Mouse (Mus musculus) heart, embryonic 13.5 days (tissue): ENCODE measurements around the gene Iqgap2. TPM values are rescaled to one million over a fixed set of nuclear protein-coding genes. Genes with fewer than 3 reads are reported as not detected.

Source experiments
- ATAC-seq: fragments of 200-750 bp; cut with Nextera tagmentation; 2 replicates; pipeline ENCODE4 v1.8.0; 2017; ENCODE audit warnings: moderate TSS enrichment; ENCODE audit not compliant: insufficient number of reproducible peaks, low FRiP score, low TSS enrichment; ENCODE audit errors: extremely low read depth
- H3K27ac ChIP-seq: fragments of 300-500 bp; sonication (generic); replicated peaks from 2 replicates; pipeline ENCODE4 v1.5.1; 2015; ENCODE audit warnings: moderate library complexity, mild to moderate bottlenecking, inconsistent platforms
- H3K27me3 ChIP-seq: fragments of 300-500 bp; sonication (generic); replicated peaks from 2 replicates; pipeline ENCODE4 v1.6.1; 2015; ENCODE audit warnings: mild to moderate bottlenecking, inconsistent platforms
- H3K36me3 ChIP-seq: fragments of 300-500 bp; sonication (generic); 2 replicates; pipeline ENCODE4 v1.6.1; 2015; ENCODE audit warnings: mild to moderate bottlenecking, inconsistent platforms
- H3K4me1 ChIP-seq: fragments of 300-500 bp; sonication (generic); 2 replicates; pipeline ENCODE4 v1.6.1; 2015; ENCODE audit warnings: inconsistent platforms
- H3K4me2 ChIP-seq: fragments of 300-500 bp; sonication (generic); 2 replicates; pipeline ENCODE4 v1.6.1; 2015; ENCODE audit warnings: inconsistent platforms, mild to moderate bottlenecking, moderate library complexity
- H3K4me3 ChIP-seq: fragments of 300-500 bp; sonication (generic); 2 replicates; pipeline ENCODE4 v1.5.1; 2015; ENCODE audit warnings: moderate library complexity, mild to moderate bottlenecking, inconsistent platforms
- H3K9ac ChIP-seq: fragments of 300-500 bp; sonication (generic); 2 replicates; pipeline ENCODE4 v1.6.1; 2015; ENCODE audit warnings: inconsistent platforms, mild to moderate bottlenecking, moderate library complexity
- H3K9me3 ChIP-seq: fragments of 300-500 bp; sonication (generic); 2 replicates; pipeline ENCODE4 v1.6.1; 2016; ENCODE audit warnings: inconsistent platforms
- WGBS: fragments of 180-500 bp; shearing (Covaris S2); methylation state at CpG from one replicate; pipeline ENCODE4 v1.1.7; 2015; ENCODE audit warnings: mixed read lengths; 5-methylcytosine and 5-hydroxymethylcytosine counted together
- polyA plus RNA-seq: library from polyadenylated mRNA; unstranded; fragments of >200 nt; fragmentation: Nextera tagmentation; extraction: Ambion mirVana; gene quantifications from 2 replicates; pipeline ENCODE4 v1.2.1, GENCODE M21; 2015

Gene Iqgap2
- polyA plus RNA-seq, 1 experiment from 2014 or later: 3.6 TPM

GRCm38 (mm10) chr13:95882001-95882400, 9.7 kb downstream of the Iqgap2 start:
- Histone ChIP-seq H3K27me3 (no peaks in the 10 kb centered on the region), H3K9me3 (no peaks in the 10 kb centered on the region), H3K4me2 (no peak overlapping the region), H3K27ac (no peak overlapping the region), H3K9ac (no peak overlapping the region), H3K4me3 (no peak overlapping the region), H3K4me1 (0 out of 2 replicates have a peak, but pooled peaks cover 2% of the 10 kb centered on the region), H3K36me3 (no peaks in the 10 kb centered on the region)
- ATAC-seq: no peak
- 74% methylated on average over 6 of the region's 6 CpGs for WGBS

- H3K4me3 ChIP-seq: no peak overlapping the region
- no peak overlapping the region for H3K9ac ChIP-seq
- no peak overlapping the region for H3K4me2 ChIP-seq
- no peaks in the 10 kb centered on the region for H3K27me3 ChIP-seq
- H3K9me3 ChIP-seq: no peaks in the 10 kb centered on the region
- ATAC-seq: no peak
- H3K36me3 ChIP-seq: no peaks in the 10 kb centered on the region
- no peak overlapping the region for H3K27ac ChIP-seq
- 84% methylated on average over 9 of the region's 9 CpGs for WGBS
- H3K4me1 ChIP-seq: 0 out of 2 replicates have a peak, but pooled peaks cover 2% of the 10 kb centered on the region
These were observed 10.3 kb downstream of the Iqgap2 start for GRCm38 (mm10) chr13:95881427-95881826.

- no peaks in the 10 kb centered on the region for H3K9me3 ChIP-seq
- H3K36me3 ChIP-seq: no peaks in the 10 kb centered on the region
- H3K27ac ChIP-seq: no peak overlapping the region
- H3K4me1 ChIP-seq: 0 out of 2 replicates have a peak, but pooled peaks cover 2% of the 10 kb centered on the region
- ATAC-seq: no peak
- H3K4me2 ChIP-seq: no peak overlapping the region
- WGBS: 64% methylated on average over 6 of the region's 6 CpGs
- no peaks in the 10 kb centered on the region for H3K27me3 ChIP-seq
- H3K9ac ChIP-seq: no peak overlapping the region
- H3K4me3 ChIP-seq: no peak overlapping the region
These were observed 11.1 kb downstream of the Iqgap2 start for GRCm38 (mm10) chr13:95880633-95881032.

- WGBS: 36% methylated on average over 4 of the region's 4 CpGs
- Histone ChIP-seq H3K4me3 (no peak overlapping the region), H3K9me3 (no peaks in the 10 kb centered on the region)
These were observed 19.7 kb downstream of the Iqgap2 start for GRCm38 (mm10) chr13:95871993-95872392.

GRCm38 (mm10) chr13:95870626-95871025, 21.1 kb downstream of the Iqgap2 start:
- H3K27me3 ChIP-seq: no peaks in the 10 kb centered on the region; the same call in 1 of the 2 replicates
- no peaks in the 10 kb centered on the region for H3K36me3 ChIP-seq
- no peak overlapping the region for H3K4me3 ChIP-seq
- no peak overlapping the region for H3K9ac ChIP-seq
- H3K9me3 ChIP-seq: no peaks in the 10 kb centered on the region
- no peak overlapping the region for H3K27ac ChIP-seq
- ATAC-seq: no peak
- WGBS: 81% methylated on average over 8 of the region's 8 CpGs
- H3K4me2 ChIP-seq: no peak overlapping the region
- H3K4me1 ChIP-seq: peaks cover 13% of the 10 kb centered on the region

More at GRCm38 (mm10) chr13:95871993-95872392, 19.7 kb downstream of the Iqgap2 start:
- Histone ChIP-seq H3K4me1 (peaks cover 13% of the 10 kb centered on the region), H3K4me2 (no peak overlapping the region), H3K9ac (no peak overlapping the region), H3K27ac (no peak overlapping the region), H3K36me3 (no peaks in the 10 kb centered on the region), H3K27me3 (no peaks in the 10 kb centered on the region; the same call in 1 of the 2 replicates)
- ATAC-seq: no peak

- no peak overlapping the region for H3K4me3 ChIP-seq
- H3K27me3 ChIP-seq: no peaks in the 10 kb centered on the region; the same call in 1 of the 2 replicates
- H3K27ac ChIP-seq: no peak overlapping the region
- H3K36me3 ChIP-seq: no peaks in the 10 kb centered on the region
- no peak for ATAC-seq
- no peak overlapping the region for H3K9ac ChIP-seq
- H3K9me3 ChIP-seq: no peaks in the 10 kb centered on the region
- H3K4me1 ChIP-seq: peaks cover 13% of the 10 kb centered on the region
- WGBS: 70% methylated on average over 8 of the region's 8 CpGs
- H3K4me2 ChIP-seq: no peak overlapping the region
These were observed 22.7 kb downstream of the Iqgap2 start for GRCm38 (mm10) chr13:95868896-95869540.

- Histone ChIP-seq H3K27me3 (no peaks in the 10 kb centered on the region), H3K9me3 (no peaks in the 10 kb centered on the region), H3K4me2 (no peak overlapping the region), H3K4me1 (no peaks in the 10 kb centered on the region), H3K4me3 (no peak overlapping the region), H3K36me3 (no peaks in the 10 kb centered on the region), H3K9ac (no peak overlapping the region), H3K27ac (no peak overlapping the region)
- no peak for ATAC-seq
- WGBS: 81% methylated on average over 8 of the region's 8 CpGs
These were observed 29.5 kb downstream of the Iqgap2 start for GRCm38 (mm10) chr13:95862201-95862600.

- H3K4me3 ChIP-seq: no peak overlapping the region
- no peak overlapping the region for H3K4me2 ChIP-seq
- H3K36me3 ChIP-seq: no peaks in the 10 kb centered on the region
- no peak for ATAC-seq
- H3K9me3 ChIP-seq: no peaks in the 10 kb centered on the region
- H3K4me1 ChIP-seq: no peaks in the 10 kb centered on the region
- WGBS: 75% methylated on average over 4 of the region's 4 CpGs
- no peaks in the 10 kb centered on the region for H3K27me3 ChIP-seq
- no peak overlapping the region for H3K9ac ChIP-seq
- no peak overlapping the region for H3K27ac ChIP-seq
These were observed 32.5 kb downstream of the Iqgap2 start for GRCm38 (mm10) chr13:95859271-95859670.

- Histone ChIP-seq H3K27ac (no peak overlapping the region), H3K4me1 (no peaks in the 10 kb centered on the region), H3K36me3 (no peaks in the 10 kb centered on the region), H3K9ac (no peak overlapping the region), H3K9me3 (no peaks in the 10 kb centered on the region), H3K4me3 (no peak overlapping the region), H3K27me3 (no peaks in the 10 kb centered on the region), H3K4me2 (no peak overlapping the region)
- WGBS: 72% methylated on average over 9 of the region's 9 CpGs
- no peak for ATAC-seq
These were observed 32.9 kb downstream of the Iqgap2 start for GRCm38 (mm10) chr13:95858866-95859265.

- no peak for ATAC-seq
- Histone ChIP-seq H3K9me3 (no peaks in the 10 kb centered on the region), H3K4me3 (no peak overlapping the region), H3K27me3 (no peaks in the 10 kb centered on the region), H3K4me1 (no peaks in the 10 kb centered on the region), H3K4me2 (no peak overlapping the region), H3K9ac (no peak overlapping the region), H3K36me3 (no peaks in the 10 kb centered on the region), H3K27ac (no peak overlapping the region)
- 80% methylated on average over 4 of the region's 4 CpGs for WGBS
These were observed 36.2 kb downstream of the Iqgap2 start for GRCm38 (mm10) chr13:95855537-95855936.

- Histone ChIP-seq H3K9me3 (no peaks in the 10 kb centered on the region), H3K4me3 (no peak overlapping the region), H3K4me2 (no peak overlapping the region), H3K9ac (no peak overlapping the region), H3K27ac (no peak overlapping the region), H3K4me1 (no peaks in the 10 kb centered on the region; the same call in 1 of the 2 replicates), H3K36me3 (no peaks in the 10 kb centered on the region), H3K27me3 (no peaks in the 10 kb centered on the region)
- 69% methylated on average over 4 of the region's 4 CpGs for WGBS
- ATAC-seq: no peak
These were observed 40.1 kb downstream of the Iqgap2 start for GRCm38 (mm10) chr13:95851611-95852010.

- Histone ChIP-seq H3K27ac (no peak overlapping the region), H3K9ac (no peak overlapping the region), H3K36me3 (no peaks in the 10 kb centered on the region), H3K27me3 (no peaks in the 10 kb centered on the region), H3K4me3 (no peak overlapping the region), H3K4me2 (no peak overlapping the region), H3K4me1 (no peaks in the 10 kb centered on the region; the same call in 1 of the 2 replicates), H3K9me3 (no peaks in the 10 kb centered on the region)
- ATAC-seq: no peak
- WGBS: 55% methylated on average over 5 of the region's 5 CpGs
These were observed 41.3 kb downstream of the Iqgap2 start for GRCm38 (mm10) chr13:95850451-95850850.
